Mouse (Mus musculus) T-cell, adult 2 months (primary cell): ENCODE results near the gene Insm2.

Experiments used
- DNase-seq: peaks from one replicate; pipeline ENCODE4 v3.0.0; 2022; ENCODE audit warnings: low spot score

Gene Insm2

DNA sequence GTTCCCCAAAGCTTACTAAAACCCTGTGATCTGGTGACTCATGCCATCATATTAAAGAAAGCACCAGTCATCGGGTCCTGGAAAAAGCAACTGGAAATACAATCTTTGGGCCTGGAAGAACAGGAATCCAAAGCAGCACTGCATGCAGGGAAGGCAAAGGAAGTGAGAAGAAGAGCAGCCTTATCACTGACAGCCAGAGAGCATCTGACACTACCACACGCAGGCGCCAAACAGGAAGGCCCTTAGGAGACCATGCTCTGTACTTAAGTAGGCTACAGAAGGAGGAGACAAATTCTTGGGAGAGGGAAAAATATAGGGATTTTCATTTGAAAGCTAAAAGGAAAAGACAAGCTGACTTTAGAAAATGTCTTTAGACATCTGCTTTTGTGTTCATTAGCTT, 5.2 kb downstream of the Insm2 start:
- DNase-seq, result no peak

DNA sequence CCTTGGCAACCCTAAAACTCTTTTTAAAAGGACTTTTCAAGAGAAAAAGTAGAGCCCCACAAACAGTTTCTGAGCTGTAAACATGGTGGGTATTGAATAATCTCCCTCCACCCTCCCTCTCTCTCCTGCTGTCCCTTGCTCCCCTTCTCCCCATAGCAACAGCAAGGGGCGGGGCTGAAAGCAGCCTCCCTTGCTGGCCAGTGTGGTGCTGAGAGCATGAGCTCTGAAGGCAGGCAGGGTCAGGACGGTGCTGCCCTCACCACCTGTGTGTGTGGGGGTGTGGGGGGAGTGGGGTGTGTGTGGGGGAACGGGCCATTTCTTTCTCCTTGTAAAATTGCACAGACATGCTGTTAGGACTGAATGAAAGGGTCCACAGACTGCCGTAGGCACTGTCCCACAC, 8.7 kb downstream of the Insm2 start:
- no peak for DNase-seq

DNA sequence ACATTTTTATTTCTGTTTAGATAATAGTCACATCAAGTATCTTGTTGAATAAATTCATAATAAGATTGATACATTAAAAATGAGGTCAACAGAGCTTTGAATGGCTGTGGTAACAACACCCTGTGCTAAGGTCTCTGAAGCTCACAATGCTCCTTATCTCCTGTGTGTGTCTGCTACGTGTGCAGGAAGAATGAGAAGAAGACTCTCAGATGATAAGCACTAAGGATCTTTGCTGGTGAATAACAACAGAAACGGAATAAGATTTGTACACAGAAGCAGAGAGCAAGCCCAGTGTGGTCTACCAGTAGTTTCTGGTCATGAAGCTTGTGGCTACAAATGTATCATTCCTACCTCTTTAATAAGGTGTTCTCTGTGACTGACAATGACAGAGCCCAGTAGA, 11.6 kb downstream of the Insm2 start:
- DNase-seq, result no peak

DNA sequence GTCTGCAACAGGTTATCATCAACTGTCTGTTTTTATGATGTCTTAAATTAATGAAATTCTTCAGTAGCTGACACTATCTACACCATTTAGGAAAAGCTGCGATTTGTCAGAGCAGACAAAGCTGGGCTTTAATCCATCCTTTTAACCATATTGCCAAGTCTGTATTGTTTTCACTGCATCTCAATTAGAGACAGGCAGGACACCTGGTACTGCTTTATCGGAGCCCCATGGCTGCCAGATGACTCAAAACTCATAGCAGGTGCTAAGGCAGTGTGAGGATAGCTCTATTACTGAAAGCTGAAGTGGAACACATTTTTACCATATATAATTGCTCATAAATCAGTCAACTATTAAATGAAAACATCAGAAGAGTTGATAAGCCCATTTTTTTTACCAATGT, 21.1 kb downstream of the Insm2 start:
- DNase-seq, result no peak

DNA sequence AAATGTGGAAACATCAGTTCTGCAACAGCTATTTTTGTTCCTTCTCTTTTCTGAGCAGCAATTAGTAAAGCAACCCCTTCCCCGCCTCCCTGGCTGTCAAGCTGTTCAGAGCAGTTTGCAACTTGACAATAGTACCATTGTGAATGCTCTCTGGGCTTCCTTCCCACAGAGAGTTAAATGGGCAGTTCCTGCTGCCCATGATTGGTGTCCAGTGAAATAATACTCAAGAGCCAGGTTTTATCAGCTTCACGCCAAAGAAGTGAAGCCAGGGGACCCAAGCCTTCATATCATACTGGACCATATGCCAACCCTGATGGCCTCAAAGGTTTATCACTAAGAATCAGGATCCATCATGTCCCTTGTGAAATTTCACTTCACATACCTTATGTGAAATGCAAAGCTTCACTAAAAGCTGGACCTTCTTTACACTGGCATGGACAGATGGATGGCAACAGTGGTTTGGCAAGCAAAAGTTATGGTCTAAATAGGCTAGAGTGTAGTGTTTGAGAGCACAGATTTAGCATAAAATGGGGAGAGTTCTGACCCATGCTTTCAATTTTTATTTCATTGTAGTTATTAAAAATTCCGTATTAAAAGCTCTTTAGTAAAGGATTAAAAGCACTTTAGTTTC, 23.5 kb downstream of the Insm2 start:
- no peak for DNase-seq

DNA sequence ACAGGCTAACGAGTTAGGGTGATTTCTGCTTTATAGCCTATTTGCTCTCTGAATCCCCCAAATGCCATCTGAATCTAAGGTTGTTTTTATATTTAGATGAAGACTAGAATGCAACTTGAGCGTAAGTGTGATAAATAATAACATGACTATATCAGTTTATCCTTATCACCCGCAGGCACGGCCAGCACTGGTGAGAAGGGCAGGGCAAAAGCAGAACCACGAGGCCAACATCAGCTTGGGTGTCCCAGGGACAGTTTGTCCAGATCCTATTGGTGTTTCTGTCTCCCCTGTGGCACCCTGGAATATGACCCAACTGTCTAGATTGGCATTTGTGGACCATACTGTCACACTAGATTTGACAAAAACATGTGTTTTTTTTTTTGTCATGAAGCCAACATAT, 24.0 kb downstream of the Insm2 start:
- no peak for DNase-seq

DNA sequence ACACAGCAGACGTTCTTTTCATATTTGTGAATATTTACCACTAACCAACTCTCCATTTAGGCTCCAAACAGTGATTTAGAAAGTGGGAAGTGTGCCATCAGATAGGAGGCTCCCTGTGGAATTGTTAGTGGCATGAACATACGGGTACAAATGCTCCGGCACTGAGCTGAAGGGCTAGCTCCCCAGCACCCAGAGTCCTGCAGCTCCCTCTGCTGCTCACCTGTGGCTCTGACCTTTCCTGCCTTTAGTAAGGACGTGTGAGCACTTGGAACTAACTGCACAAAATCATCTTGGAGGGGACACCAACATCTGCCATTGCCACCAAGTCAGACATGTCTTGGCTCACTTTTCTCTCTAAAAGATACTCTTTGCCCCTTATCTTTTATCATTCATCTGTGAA, 27.5 kb downstream of the Insm2 start:
- DNase-seq, result no peak

DNA sequence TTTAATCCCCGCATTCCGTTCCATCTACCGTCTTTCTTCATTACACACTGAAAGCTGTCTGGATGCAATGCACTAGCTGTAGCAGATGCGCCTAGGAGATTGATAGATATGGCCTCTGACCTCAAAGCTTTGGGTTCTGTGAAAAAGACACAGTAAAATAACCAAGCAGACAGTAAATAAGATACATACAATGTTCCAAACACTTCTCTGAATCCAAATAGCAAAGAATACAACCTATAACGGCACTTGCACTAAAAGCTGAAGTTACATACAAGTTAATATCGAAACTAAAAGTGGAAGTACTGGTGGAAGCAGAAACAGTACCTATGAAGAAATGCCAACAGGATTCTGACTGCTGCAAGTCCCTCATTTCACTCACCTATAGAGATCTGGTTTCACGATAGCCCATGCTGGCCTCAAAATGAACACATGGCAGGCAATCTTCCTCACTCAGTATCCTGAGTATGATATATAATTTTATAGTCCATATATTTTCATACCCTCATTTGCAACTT, 48.8 kb downstream of the Insm2 start:
- DNase-seq, result no peak
